Mouse (Mus musculus) MEL (cell line): ENCODE measurements at regions not wholly inside any gene's neighbourhood (a gene's known extent, or its start where the extent isn't known, plus 50 kb on each side); places are given as distances from the start of the nearest gene placed in this dataset.

Experiments used
- BHLHE40 ChIP-seq: IDR thresholded peaks from 2 replicates; pipeline ENCODE4 v1.6.1; 2012; ENCODE audit warnings: low read depth, mild to moderate bottlenecking, inconsistent platforms, low read length, improper control_type of control experiment, borderline replicate concordance
- MAZ ChIP-seq: IDR thresholded peaks from 2 replicates; pipeline ENCODE4 v1.6.1; 2012; ENCODE audit warnings: low read depth, mild to moderate bottlenecking, inconsistent platforms, low read length, improper control_type of control experiment
- MXI1 ChIP-seq: IDR thresholded peaks from 2 replicates; pipeline ENCODE4 v1.6.1; 2011; ENCODE audit warnings: mild to moderate bottlenecking, low read depth, low read length, improper control_type of control experiment
- SIN3A ChIP-seq: IDR thresholded peaks from 2 replicates; pipeline ENCODE4 v1.6.1; 2012; ENCODE audit warnings: low read length, improper control_type of control experiment, inconsistent platforms
- TAL1 ChIP-seq: IDR thresholded peaks from 2 replicates; pipeline ENCODE4 v1.6.1; 2012; ENCODE audit warnings: mild to moderate bottlenecking, inconsistent platforms, low read length, moderate library complexity, mixed read lengths
- TCF12 ChIP-seq: IDR thresholded peaks from 2 replicates; pipeline ENCODE4 v1.6.1; 2014; ENCODE audit warnings: low read depth, mild to moderate bottlenecking, inconsistent platforms, low read length, improper control_type of control experiment, moderate library complexity

- no peak for TF ChIP-seq TAL1
- TF ChIP-seq MXI1, result no peak
- no peak for TF ChIP-seq SIN3A
- TF ChIP-seq BHLHE40, result no peak
- TF ChIP-seq TCF12, result no peak
- no peak for TF ChIP-seq MAZ
These were observed 124.0 kb downstream of the Pcdh20 start for GRCm38 (mm10) chr14:88347177-88347576.
